Mouse (Mus musculus): ENCODE measurements around the gene Cenpb. TPM values are rescaled to one million over a fixed set of nuclear protein-coding genes. Genes with fewer than 3 reads are reported as not detected.

Cenpb gene
- polyA plus RNA-seq, 3 experiments from 2014 or later, result 2.4 to 3.1 (median 2.7) TPM

GRCm38 (mm10) chr2:131135521-131136139, 44.2 kb downstream of the Cenpb start:
- ATAC-seq, result no peak

DNA sequence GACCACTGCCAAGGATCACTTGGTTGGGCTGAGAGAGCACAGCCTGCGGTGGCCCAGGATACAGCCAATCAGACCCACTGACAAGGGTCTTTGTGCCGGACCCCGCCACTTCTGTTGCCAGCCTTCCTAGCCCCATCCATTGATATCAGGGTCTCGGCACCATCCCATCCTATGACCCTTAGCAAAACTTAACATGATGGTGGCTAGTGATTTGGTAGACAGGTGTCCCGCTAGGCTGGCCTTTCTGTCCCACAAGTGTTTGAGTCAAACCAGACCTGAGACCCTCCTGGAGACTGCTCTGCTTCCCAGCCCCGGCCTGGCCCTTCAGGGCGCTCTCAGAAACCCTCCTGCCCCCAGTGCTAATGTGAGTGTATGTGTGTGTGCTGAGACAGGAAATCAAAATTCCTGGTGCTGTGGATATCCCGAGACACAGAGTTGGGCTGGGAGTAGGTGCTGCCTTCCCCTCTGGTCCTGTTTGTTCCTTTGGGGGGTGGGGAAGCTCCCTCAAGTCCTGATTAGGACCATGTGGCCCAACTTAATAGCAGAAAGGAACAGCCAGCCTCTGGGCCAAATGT, 45.0 kb downstream of the Cenpb start:
- ATAC-seq, result no peak

- ATAC-seq, result no peak
Observed at GRCm38 (mm10) chr2:131134381-131134780, 45.5 kb downstream of the Cenpb start.

DNA sequence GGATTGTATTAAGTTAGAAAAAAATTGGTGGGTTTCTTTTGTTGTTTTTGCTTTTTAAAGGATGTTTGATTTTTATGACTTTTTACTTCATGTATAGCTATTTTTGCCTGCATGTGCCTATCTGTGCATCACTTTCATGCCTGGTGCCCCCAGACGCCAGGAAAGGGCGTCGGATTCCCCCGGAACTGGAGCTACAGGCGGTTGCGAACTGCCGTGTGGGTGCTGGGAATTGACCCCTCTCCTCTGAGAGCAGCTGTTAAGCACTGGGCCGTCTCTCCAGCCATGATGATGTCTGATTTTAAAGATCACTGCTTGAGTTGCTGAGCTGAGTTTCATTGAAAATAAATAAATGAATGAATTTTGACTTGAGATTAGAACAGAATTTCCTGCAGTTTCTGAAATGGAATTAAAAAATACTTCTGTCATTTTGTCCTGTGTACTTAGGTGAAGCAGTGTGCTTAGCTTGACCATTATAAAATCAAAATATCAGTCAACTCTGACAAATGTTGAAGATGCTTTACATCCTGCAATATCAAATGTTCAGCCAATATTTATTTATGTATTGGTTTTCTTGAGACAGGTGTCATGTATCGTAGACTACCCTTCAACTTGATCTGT, 46.8 kb downstream of the Cenpb start, which contains the start of gene Gm11037:
TSS of gene Gm11037 (plus strand) at position 568 of the 618 bp plus-strand sequence.
- ATAC-seq, result no peak

DNA sequence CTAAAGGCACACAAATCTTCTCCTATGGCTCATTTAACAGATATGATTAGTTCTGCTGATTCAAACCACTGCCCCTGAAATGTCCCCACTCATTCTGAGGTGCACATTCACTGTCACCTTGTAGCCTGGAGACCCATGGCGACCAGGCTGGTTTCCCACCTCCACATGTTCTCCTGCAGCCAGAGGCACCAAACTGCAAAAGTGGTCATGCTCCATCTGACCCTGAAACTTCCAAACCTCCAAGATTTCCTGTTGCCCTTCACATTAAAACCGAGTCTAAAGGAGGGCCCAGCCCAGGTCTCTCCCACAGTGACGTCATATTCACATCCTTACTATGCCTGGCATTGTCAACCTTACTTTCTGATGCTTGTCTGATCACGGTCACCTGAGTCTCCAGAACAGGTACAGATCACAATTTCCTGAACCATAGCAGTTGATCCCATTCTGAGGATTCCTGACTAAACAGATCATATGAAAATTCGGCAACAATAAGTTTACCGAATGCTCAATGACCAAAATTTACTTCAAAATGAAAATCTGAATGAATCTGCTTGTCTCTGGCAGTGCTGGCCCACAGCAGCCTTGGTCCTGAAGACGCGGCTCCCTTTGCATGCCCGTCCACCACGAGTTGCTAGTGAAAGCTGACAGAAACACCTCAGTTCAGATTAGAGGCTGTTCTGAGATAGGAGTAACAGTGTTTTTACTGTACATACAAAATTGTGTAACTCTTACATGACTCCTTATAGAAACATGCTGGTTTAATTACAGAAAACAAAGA, 47.6 kb downstream of the Cenpb start:
- ATAC-seq, result no peak

DNA sequence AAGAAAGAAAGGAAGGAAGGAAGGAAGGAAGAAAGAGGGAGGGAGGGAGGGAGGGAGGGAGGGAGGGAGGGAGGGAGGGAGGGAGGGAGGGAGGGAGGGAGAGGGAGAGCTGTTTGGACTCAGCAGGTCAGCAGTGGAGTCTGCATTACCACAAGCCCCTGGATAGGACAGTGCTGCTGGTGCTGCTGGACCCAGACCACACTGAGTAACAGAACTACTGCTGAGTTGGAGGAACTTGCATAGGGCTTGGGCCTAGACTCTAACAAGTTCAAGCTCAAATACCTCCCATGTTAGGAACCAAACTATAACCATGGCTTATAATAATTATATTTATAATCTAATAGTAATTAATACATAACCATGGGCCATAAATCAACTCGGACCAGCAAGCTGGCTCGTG, 49.0 kb downstream of the Cenpb start:
- ATAC-seq, result no peak

DNA sequence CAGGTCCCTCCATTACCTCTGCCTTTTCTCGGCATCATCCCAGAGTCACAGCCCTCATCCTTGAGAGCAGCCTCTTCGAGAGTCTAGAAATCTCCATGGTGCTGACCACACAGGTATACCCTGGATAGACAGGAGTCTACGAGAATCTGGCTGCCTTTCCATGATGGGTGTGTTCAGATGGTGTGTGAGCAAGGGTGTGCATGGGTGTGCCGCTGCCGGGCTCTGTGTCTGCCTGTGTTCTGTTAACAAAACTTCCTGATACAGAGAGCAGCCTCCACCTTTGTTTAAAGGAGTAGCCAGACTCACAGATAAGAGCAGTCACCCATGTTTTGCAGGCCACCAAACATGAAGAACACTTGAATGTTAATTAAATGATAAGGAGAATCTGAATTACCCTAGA, 50.0 kb downstream of the Cenpb start:
- ATAC-seq, result no peak

DNA sequence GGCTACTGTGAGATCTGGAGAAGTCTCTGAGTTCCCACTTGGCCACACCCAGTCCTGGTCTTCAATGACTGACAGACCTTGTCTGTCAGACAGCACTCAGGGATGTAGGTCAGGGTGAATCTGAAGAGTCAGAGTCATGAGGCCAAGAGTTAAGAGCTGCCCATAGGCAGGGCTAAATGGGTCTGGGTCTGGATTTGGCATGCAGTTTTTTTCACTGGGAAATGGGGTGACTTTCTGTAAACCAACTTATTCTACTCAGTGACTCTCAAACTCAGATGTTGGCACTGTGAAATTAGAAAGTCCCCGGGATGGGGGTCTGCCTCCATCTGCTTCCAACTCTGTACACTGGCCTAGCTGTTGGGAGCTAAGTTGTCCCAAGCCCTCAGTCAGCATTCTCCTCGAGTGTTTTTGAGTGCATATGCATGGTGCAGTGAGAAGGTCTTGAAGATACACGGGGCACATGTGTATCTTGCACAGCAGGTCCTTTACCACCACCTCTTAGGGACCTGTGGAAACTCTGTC, 51.2 kb downstream of the Cenpb start:
- ATAC-seq, result no peak

GRCm38 (mm10) chr2:131128211-131128610, 51.7 kb downstream of the Cenpb start:
- ATAC-seq, result no peak

- ATAC-seq, result no peak
Observed at GRCm38 (mm10) chr2:131127161-131127730, 52.6 kb downstream of the Cenpb start, which contains the start of gene Hspa12b. Hspa12b (plus strand) TSS chr2:131127280.

DNA sequence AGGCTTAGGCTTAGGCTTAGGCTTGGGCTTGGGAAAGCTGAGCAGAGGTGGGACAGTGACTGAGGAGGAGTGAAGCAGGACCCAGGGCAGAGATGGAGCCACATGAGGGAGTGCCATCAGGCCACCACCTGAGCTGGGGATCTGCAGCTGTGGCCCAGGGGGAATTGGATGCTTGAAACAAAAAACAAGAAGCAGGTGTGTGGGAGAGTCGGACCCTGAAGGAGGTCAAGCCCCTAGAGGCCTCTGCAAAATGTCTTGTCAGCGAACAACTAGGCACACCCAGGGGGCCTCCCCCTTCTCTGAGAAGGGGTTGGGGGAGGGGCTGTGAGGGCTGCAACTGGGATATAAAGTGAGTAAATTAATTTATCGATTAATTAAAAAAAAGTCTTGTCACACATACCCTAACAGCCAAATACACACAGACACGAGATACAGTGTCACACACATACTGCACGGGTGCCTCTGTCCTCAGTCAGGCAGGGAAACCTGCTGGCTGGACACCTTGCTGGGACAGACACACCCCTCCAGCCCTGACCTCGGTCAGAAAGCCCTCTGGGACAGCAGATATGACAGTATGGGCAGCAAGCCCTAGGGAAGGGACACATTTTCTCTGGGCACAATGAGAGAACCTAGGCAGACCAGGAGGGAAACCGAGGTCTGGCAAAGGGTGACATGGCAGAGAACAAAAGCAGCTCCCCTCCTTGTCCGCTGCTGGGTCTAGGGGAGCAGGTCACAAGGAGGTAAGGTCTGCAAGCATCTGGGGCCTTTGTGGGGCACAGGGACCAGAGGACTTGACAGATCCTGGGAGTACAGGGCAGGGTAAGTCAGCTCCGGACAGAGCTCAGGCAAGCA, 53.7 kb downstream of the Cenpb start:
- no peak for ATAC-seq

Other genes starting within 250 kb of the Cenpb start
- gene Gfra4, start 137.0 kb downstream of the Cenpb start, polyA plus RNA-seq (2017; shearing (Covaris generic)), result under 1 TPM in 1 of 3 experiments, not detected in 2; 0.38 TPM
- gene Adam33, start 116.3 kb downstream of the Cenpb start, polyA plus RNA-seq (2017; shearing (Covaris generic)), result under 1 TPM in 2 of 3 experiments, not detected in 1; 0.15 to 0.42 TPM
- gene Siglec1, start 93.3 kb downstream of the Cenpb start, polyA plus RNA-seq (2017; shearing (Covaris generic)), result not detected
- gene Hspa12b, start 52.8 kb downstream of the Cenpb start, polyA plus RNA-seq (2017; shearing (Covaris generic)), result under 1 TPM in 2 of 3 experiments, not detected in 1; 0.10 to 0.40 TPM
- gene Gm11037, start 46.6 kb downstream of the Cenpb start, polyA plus RNA-seq (2017; shearing (Covaris generic)), result not detected
- 10 to 100 TPM; 36.5 to 54.8 (median 46.3) TPM for gene 1700037H04Rik, start 20.0 kb downstream of the Cenpb start, polyA plus RNA-seq (2017; shearing (Covaris generic))
- gene Cdc25b, start 6.9 kb upstream of the Cenpb start, polyA plus RNA-seq (2017; shearing (Covaris generic)), result 100 to 1,000 TPM in 1 of 3 experiments, 10 to 100 TPM in 2; 55.5 to 163 (median 71.5) TPM
- under 1 TPM in 2 of 3 experiments, not detected in 1; 0.47 to 0.54 TPM for gene Spef1, start 7.2 kb upstream of the Cenpb start, polyA plus RNA-seq (2017; shearing (Covaris generic))
- 10 to 100 TPM; 13.4 to 25.1 (median 20.9) TPM for gene Ap5s1, start 27.0 kb upstream of the Cenpb start, polyA plus RNA-seq (2017; shearing (Covaris generic))
- gene Mavs, start 54.0 kb upstream of the Cenpb start, polyA plus RNA-seq (2017; shearing (Covaris generic)), result 10 to 100 TPM; 18.2 to 20.5 (median 18.8) TPM
- 10 to 100 TPM in 2 of 3 experiments, 1 to 10 TPM in 1; 9.9 to 12.1 (median 11.9) TPM for gene Pank2, start 82.4 kb upstream of the Cenpb start, polyA plus RNA-seq (2017; shearing (Covaris generic))
- gene Rnf24, start 172.8 kb upstream of the Cenpb start, polyA plus RNA-seq (2017; shearing (Covaris generic)), result under 1 TPM; 0.72 to 0.91 (median 0.75) TPM

Measured in inflammation-experienced regulatory T-cells, adult 6 months (primary cell).